Mouse (Mus musculus) Patski (cell line): ENCODE results near the gene Wnt8b. TPM values are rescaled to one million over a fixed set of nuclear protein-coding genes. Genes with fewer than 3 reads are reported as not detected.

Source experiments
- ATAC-seq: fragments of 100-300 bp; one replicate; pipeline ENCODE4 v1.8.0; 2021
- CTCF ChIA-PET: fragments of 350-600 bp; sonication (Branson Sonifier 250); formaldehyde crosslinking; loops from one replicate; lab custom pipeline; 2022; ENCODE audit warnings: inconsistent platforms; lab: Charles Lee
- POLR2A ChIA-PET: fragments of 350-600 bp; sonication (Branson Sonifier 250); formaldehyde crosslinking; loops from one replicate; lab custom pipeline; 2022; ENCODE audit warnings: antibody characterized with exemption, inconsistent platforms; lab: Charles Lee
- DNase-seq: peaks from one replicate; pipeline ENCODE4 v3.0.0-alpha.2; 2011; ENCODE audit warnings: low read depth, low spot score
- H3K27me3 ChIP-seq: fragments of 371-371 bp; one replicate; pipeline ENCODE4 v1.5.1; 2021
- CTCF ChIP-seq: fragments of 100-300 bp; IDR thresholded peaks from one replicate; pipeline ENCODE4 v1.5.1; 2021
- in situ Hi-C: fragments of 300-500 bp; cut with MboI; formaldehyde crosslinking; loops from 3 replicates; pipeline ENCODE4 v1.11.1; 2018; ENCODE audit warnings: low pct_unique_long_range_greater_than_20kb, mixed read lengths
- polyA plus RNA-seq: library from polyadenylated mRNA; unstranded; gene quantifications from one replicate; pipeline ENCODE4 v1.2.3, GENCODE M21; 2021

Gene Wnt8b
- polyA plus RNA-seq, 1 experiment from 2014 or later, result 0.15 TPM

DNA sequence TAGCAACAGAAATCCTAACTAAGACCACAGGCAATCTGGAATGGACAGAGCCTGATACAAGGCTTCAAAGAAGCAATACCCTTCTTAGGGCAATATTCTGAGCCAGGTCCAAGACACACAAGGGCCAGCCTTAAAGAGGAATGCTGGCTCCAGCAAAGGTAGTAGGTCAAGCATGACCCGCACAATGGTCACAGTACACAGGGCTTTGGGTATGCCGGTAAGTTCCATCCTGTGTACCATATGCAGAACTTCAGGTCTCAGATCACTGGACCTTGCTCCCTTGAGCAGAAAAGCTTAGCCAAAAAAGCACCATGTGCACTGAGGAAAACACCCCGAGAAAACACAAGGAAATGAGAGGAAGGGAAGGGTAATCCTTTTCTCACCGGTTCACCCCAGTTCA, 60.0 kb downstream of the Wnt8b start:
- no peak for ATAC-seq
- TF ChIP-seq CTCF, result no peak
- H3K27me3 ChIP-seq, result peaks cover 3% of the 10 kb centered on the region
- in situ Hi-C loops, result no loop called here
- ChIA-PET CTCF (no interaction called here), POLR2A (interaction anchor here (1.1 to 2.2 kb wide), 2 partner anchors 9 to 41 kb away, joined by 3 to 14 read pairs; partner anchors contain the start of gene Hif1an)
- DNase-seq, result no peak

DNA sequence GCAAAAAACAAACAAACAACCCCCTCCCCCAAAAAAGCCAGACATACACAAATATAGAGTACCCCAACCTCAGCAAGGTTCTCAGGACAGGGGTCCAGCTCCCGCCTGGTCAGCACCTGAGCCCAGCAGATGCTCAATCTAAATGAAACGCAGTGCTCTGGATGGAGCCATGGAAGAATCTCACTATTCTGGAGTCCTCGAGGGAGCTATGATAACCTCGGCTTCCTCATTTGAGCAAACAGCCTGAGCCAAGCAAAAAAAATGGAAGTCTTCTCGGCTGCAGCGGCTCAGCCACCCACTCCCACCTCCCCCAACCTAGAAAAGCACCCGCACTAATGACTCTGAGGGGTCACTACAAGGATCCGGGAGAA, 61.2 kb downstream of the Wnt8b start:
- POLR2A ChIA-PET, result interaction anchor here (0.8 to 2.2 kb wide), 3 partner anchors 8 to 42 kb away, joined by 3 to 14 read pairs (median 3); partner anchors contain the start of gene Hif1an
- TF ChIP-seq CTCF, result no peak
- in situ Hi-C loops, result no loop called here
- CTCF ChIA-PET, result interaction anchor here (1.2 kb wide), 1 partner anchor 341 kb away, joined by 3 read pairs; no protein-coding TSS in a partner anchor
- ATAC-seq (no peak), DNase-seq (no peak)
- peaks cover 11% of the 10 kb centered on the region for H3K27me3 ChIP-seq

DNA sequence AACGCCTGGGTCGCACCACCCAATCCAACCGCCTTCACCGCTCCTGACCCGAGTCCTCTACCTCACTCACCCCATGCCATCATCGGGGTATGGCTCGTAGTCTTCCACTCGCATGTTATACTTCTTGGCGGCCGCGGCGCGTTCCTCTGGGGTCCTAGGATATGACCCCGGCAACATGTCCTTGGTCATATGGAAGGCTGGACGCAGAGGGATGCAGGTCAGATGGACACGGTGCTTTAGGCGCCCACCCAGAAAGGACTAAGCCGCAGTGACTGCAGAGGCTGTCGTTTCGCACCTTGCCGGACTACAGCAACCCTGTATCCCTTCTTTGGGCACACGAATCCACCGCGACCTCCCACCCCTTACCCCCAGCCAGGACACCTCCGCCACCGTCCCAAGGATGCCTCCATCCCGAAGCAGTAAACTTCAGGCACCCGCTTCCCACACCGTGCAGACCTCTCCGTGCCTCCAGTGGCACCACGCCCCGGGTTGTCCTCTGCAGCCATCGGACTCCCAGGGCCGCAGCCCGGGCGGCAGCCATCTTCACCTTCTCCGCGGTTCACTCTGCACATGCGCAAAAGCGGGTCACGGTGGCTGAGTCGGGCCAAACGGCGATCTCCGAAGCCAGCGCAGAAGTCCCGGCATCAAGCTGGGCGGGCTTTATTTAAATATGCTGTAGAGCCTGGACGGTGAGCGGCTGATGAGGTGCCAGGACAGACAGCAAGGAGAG, 61.8 kb downstream of the Wnt8b start, which contains the start of gene Ndufb8:
TSS of gene Ndufb8 (minus strand) at position 580 of the 730 bp plus-strand sequence.
- H3K27me3 ChIP-seq, result peaks cover 14% of the 10 kb centered on the region
- no peak for TF ChIP-seq CTCF
- CTCF ChIA-PET, result interaction anchor here (1.2 kb wide), 1 partner anchor 340 kb away, joined by 3 read pairs; no protein-coding TSS in a partner anchor
- peak; percentile 60 for ATAC-seq
- DNase-seq, result peak; percentile 60
- in situ Hi-C loops, result no loop called here
- POLR2A ChIA-PET, result interaction anchor here (0.6 to 2.2 kb wide), 3 partner anchors 8 to 463 kb away, joined by 3 to 14 read pairs (median 7); partner anchors contain the start of gene Hif1an

DNA sequence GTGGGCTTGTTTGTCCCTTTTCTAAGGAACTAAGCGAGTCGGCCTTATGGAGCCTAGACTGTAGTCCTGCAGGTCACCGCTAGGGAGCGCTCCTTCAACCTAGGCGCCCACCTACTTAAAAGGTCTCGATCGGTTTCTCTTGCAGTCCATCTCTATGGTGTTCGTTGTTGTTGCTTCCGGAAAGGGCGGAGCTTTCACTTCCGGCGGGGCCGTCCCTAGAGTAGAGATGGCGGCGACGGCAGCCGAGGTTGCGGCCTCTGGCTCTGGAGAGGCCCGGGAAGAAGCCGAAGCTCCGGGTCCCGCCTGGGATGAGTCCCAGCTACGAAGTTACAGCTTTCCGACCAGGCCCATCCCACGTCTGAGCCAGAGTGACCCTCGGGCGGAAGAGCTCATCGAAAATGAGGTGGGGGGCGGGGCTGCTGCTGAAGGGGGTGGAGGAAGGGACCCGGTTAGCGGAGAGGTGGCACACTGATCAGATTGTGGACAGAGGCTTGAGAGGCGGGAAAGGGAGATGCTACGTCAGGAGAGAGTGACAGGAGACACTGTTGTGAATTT, 69.5 kb downstream of the Wnt8b start, which contains the start of gene Hif1an:
TSS of gene Hif1an (plus strand) at position 199 of the 555 bp plus-strand sequence.
- ChIA-PET POLR2A (interaction anchor here (0.8 to 2.8 kb wide), 5 partner anchors 9 to 162 kb away, joined by 3 to 14 read pairs (median 3); no protein-coding TSS in a partner anchor), CTCF (interaction anchor here (0.8 to 2.1 kb wide), 8 partner anchors 8 to 333 kb away, joined by 3 to 5 read pairs (median 5); no protein-coding TSS in a partner anchor)
- in situ Hi-C loops, result no loop called here
- peaks cover 23% of the 10 kb centered on the region for H3K27me3 ChIP-seq
- ATAC-seq (peak; percentile 89), DNase-seq (peak; percentile 72)
- peak; percentile 99 for TF ChIP-seq CTCF

Other genes with a start within 250 kb of the Wnt8b start
- 152 TPM for gene Scd2, start 199.8 kb upstream of the Wnt8b start, polyA plus RNA-seq
- gene Scd4, start 160.4 kb upstream of the Wnt8b start, polyA plus RNA-seq, result 0.09 TPM
- 2.4 TPM for gene Scd1, start 85.6 kb upstream of the Wnt8b start, polyA plus RNA-seq
- gene Sec31b, start 52.4 kb downstream of the Wnt8b start, polyA plus RNA-seq, result 0.83 TPM
- not detected for gene Gm20538, start 59.4 kb downstream of the Wnt8b start, polyA plus RNA-seq
- 681 TPM for gene Ndufb8, start 62.0 kb downstream of the Wnt8b start, polyA plus RNA-seq
- 25.1 TPM for gene Hif1an, start 69.4 kb downstream of the Wnt8b start, polyA plus RNA-seq